Mouse (Mus musculus) ovary, adult 18-20 months (tissue): ENCODE measurements around the gene Cep85l.
A peak's percentile ranks its signal among the peaks of the same experiment; 100 is the strongest.

Source experiments
- DNase-seq: peaks from one replicate; pipeline ENCODE4 v3.0.0; 2022; ENCODE audit warnings: low spot score, mixed read lengths

Cep85l gene

GRCm38 (mm10) chr10:53379709-53380106 is at the start of gene Cep85l:
Cep85l (minus strand) TSS chr10:53379947.
- DNase-seq = peak; percentile 83

- DNase-seq = no peak
Observed at GRCm38 (mm10) chr10:53428695-53429447, 49.1 kb upstream of the Cep85l start.

- DNase-seq = no peak
Observed at GRCm38 (mm10) chr10:53426524-53426923, 46.8 kb upstream of the Cep85l start.

GRCm38 (mm10) chr10:53423091-53423490 is 43.3 kb upstream of the Cep85l start:
- no peak for DNase-seq

GRCm38 (mm10) chr10:53422206-53422605 is 42.5 kb upstream of the Cep85l start:
- no peak for DNase-seq

- no peak for DNase-seq
Observed at GRCm38 (mm10) chr10:53421613-53422012, 41.9 kb upstream of the Cep85l start.

- DNase-seq = no peak
Observed at GRCm38 (mm10) chr10:53420069-53420468, 40.3 kb upstream of the Cep85l start.

- DNase-seq = no peak
Observed at GRCm38 (mm10) chr10:53419139-53419935, 39.6 kb upstream of the Cep85l start.

- DNase-seq = no peak
Observed at GRCm38 (mm10) chr10:53417015-53417414, 37.3 kb upstream of the Cep85l start.

- DNase-seq = no peak
Observed at GRCm38 (mm10) chr10:53416152-53416712, 36.5 kb upstream of the Cep85l start.

GRCm38 (mm10) chr10:53415252-53415651 is 35.5 kb upstream of the Cep85l start:
- no peak for DNase-seq

- no peak for DNase-seq
Observed at GRCm38 (mm10) chr10:53414092-53415085, 34.6 kb upstream of the Cep85l start.

- DNase-seq = no peak
Observed at GRCm38 (mm10) chr10:53412936-53413335, 33.2 kb upstream of the Cep85l start.

- no peak for DNase-seq
Observed at GRCm38 (mm10) chr10:53412165-53412564, 32.4 kb upstream of the Cep85l start.

GRCm38 (mm10) chr10:53410831-53411230 is 31.1 kb upstream of the Cep85l start:
- DNase-seq = no peak

- DNase-seq = no peak
Observed at GRCm38 (mm10) chr10:53407422-53407821, 27.7 kb upstream of the Cep85l start.

- no peak for DNase-seq
Observed at GRCm38 (mm10) chr10:53406845-53407244, 27.1 kb upstream of the Cep85l start.

GRCm38 (mm10) chr10:53402293-53402692 is 22.5 kb upstream of the Cep85l start:
- no peak for DNase-seq

GRCm38 (mm10) chr10:53399053-53399452 is 19.3 kb upstream of the Cep85l start:
- no peak for DNase-seq

GRCm38 (mm10) chr10:53398540-53398902 is 18.8 kb upstream of the Cep85l start:
- DNase-seq = no peak

GRCm38 (mm10) chr10:53397846-53398539 is 18.2 kb upstream of the Cep85l start:
- no peak for DNase-seq
